Mouse (Mus musculus) spleen, adult 2 months (tissue): ENCODE data around the gene Gm20388.

ENCODE experiments used
- CTCF ChIP-seq: fragments of 200-500 bp; IDR thresholded peaks from 2 replicates; pipeline ENCODE4 v1.5.1; 2011; ENCODE audit warnings: mild to moderate bottlenecking, inconsistent platforms; ENCODE audit not compliant: insufficient read depth, insufficient read length, insufficient replicate concordance; ENCODE audit errors: extremely low read depth
- POLR2A ChIP-seq: fragments of 200-500 bp; IDR thresholded peaks from 2 replicates; pipeline ENCODE4 v1.6.1; 2011; ENCODE audit warnings: low read depth, low read length, inconsistent platforms

- TF ChIP-seq CTCF (no peak), POLR2A (no peak)
These were observed 1754.7 kb downstream of the Gm20388 start for GRCm38 (mm10) chr8:121665329-121665728.
